In genomic region chr10:68844596-68844995, GRCm38 (mm10) we compare ENCODE assay signal across 21 mouse cellular contexts.
"Had no signal": no experiment of that assay in that cellular context is flagged by ENCODE, and none has a peak within 500 bp of the region (broad histone marks: within the 10 kb centered on the region; RNA-seq: fewer than 3 reads in every experiment).

No protein-coding gene starts in this region.

- H3K4me3 ChIP-seq: limb, embryonic 13.5 days; liver, embryonic 12.5 days; liver, embryonic 15.5 days; lung, embryonic 15.5 days; midbrain, embryonic 13.5 days; neural tube, embryonic 12.5 days; neural tube, embryonic 15.5 days had no signal

- DNase-seq: kidney, adult 18-20 months; kidney, postnatal 36 days; left cerebral cortex, postnatal 4 days; liver; lung, adult 18-20 months; lung, postnatal 10 days; lung, postnatal 36 days; retina, postnatal 1 day; right cerebral cortex, postnatal 25 days; thymus, postnatal 36 days had no signal

- H3K9ac ChIP-seq: limb, embryonic 13.5 days; liver, embryonic 12.5 days; liver, embryonic 15.5 days; lung, embryonic 15.5 days; midbrain, embryonic 13.5 days; neural tube, embryonic 12.5 days; neural tube, embryonic 15.5 days had no signal

- H3K27ac ChIP-seq: kidney, postnatal 0 days; limb, embryonic 13.5 days; liver, embryonic 12.5 days; liver, embryonic 15.5 days; lung, embryonic 15.5 days; midbrain, embryonic 13.5 days; neural tube, embryonic 12.5 days; neural tube, embryonic 15.5 days; stomach, postnatal 0 days had no signal

- H3K27me3 ChIP-seq: limb, embryonic 13.5 days; liver, embryonic 12.5 days; liver, embryonic 15.5 days; lung, embryonic 15.5 days; midbrain, embryonic 13.5 days; neural tube, embryonic 12.5 days; neural tube, embryonic 15.5 days had no signal

- H3K4me1 ChIP-seq: limb, embryonic 13.5 days; liver, embryonic 12.5 days; liver, embryonic 15.5 days; neural tube, embryonic 12.5 days; neural tube, embryonic 15.5 days had no signal

- H3K36me3 ChIP-seq: limb, embryonic 13.5 days; liver, embryonic 12.5 days; liver, embryonic 15.5 days; lung, embryonic 15.5 days; midbrain, embryonic 13.5 days; neural tube, embryonic 12.5 days; neural tube, embryonic 15.5 days had no signal

- H3K9me3 ChIP-seq: limb, embryonic 13.5 days; liver, embryonic 12.5 days; liver, embryonic 15.5 days; lung, embryonic 15.5 days; midbrain, embryonic 13.5 days; neural tube, embryonic 12.5 days; neural tube, embryonic 15.5 days had no signal

- H3K4me2 ChIP-seq: limb, embryonic 13.5 days; liver, embryonic 12.5 days; liver, embryonic 15.5 days; lung, embryonic 15.5 days; midbrain, embryonic 13.5 days; neural tube, embryonic 12.5 days; neural tube, embryonic 15.5 days had no signal

- ATAC-seq: intestine, embryonic 16.5 days; liver, embryonic 12.5 days; midbrain, embryonic 13.5 days; midbrain, embryonic 16.5 days had no signal
